Mouse (Mus musculus) left cerebral cortex, postnatal 36 days (tissue): ENCODE data around the gene Pacsin2. TPM values are rescaled to one million over a fixed set of nuclear protein-coding genes. Genes with fewer than 3 reads are reported as not detected.
"Not testable (repeated sequence)": the region's sequence is repeated elsewhere in the genome, so short reads cannot be mapped to it uniquely, and the experiment has no call there.

ENCODE experiments used
- DNase-seq, 2 experiments: peaks; one replicate each; pipeline ENCODE4 v3.0.0; 2021 to 2022; ENCODE audit warnings: low spot score in 2 of 2, mixed read lengths in 1 of 2
- intact Hi-C: fragments of 180-260 bp; cut with DNase I; formaldehyde crosslinking; loops from one replicate; pipeline ENCODE4 v1.15.1; 2025
- total RNA-seq, 2 experiments: library from RNA; stranded (reverse); gene quantifications; 2 replicates each; pipeline ENCODE4 v1.2.3; 2021

The Pacsin2 gene
- total RNA-seq, 2 experiments from 2014 or later, result 88.9 to 102 TPM

GRCm38 (mm10) chr15:83482645-83483224, 18.3 kb upstream of the Pacsin2 start:
- intact Hi-C loops, result no loop called here
- no peak for DNase-seq

GRCm38 (mm10) chr15:83481236-83481780, 16.9 kb upstream of the Pacsin2 start:
- no peak for DNase-seq
- intact Hi-C loops, result no loop called here

GRCm38 (mm10) chr15:83479818-83480217, 15.4 kb upstream of the Pacsin2 start:
- DNase-seq, result no peak
- intact Hi-C loops, result no loop called here

- DNase-seq, result no peak
- intact Hi-C loops, result no loop called here
Measured at GRCm38 (mm10) chr15:83478096-83478495, 13.7 kb upstream of the Pacsin2 start.

- no peak for DNase-seq
- intact Hi-C loops, result no loop called here
Measured at GRCm38 (mm10) chr15:83476593-83477273, 12.3 kb upstream of the Pacsin2 start.

GRCm38 (mm10) chr15:83474466-83474836, 10.0 kb upstream of the Pacsin2 start:
- intact Hi-C loops, result no loop called here
- no peak for DNase-seq

GRCm38 (mm10) chr15:83473832-83474465, 9.5 kb upstream of the Pacsin2 start:
- DNase-seq, result no peak
- intact Hi-C loops, result no loop called here

GRCm38 (mm10) chr15:83473251-83473650, 8.8 kb upstream of the Pacsin2 start:
- intact Hi-C loops, result no loop called here
- DNase-seq, result no peak

GRCm38 (mm10) chr15:83471476-83471875, 7.1 kb upstream of the Pacsin2 start:
- no peak for DNase-seq
- intact Hi-C loops, result no loop called here

- no peak for DNase-seq
- intact Hi-C loops, result no loop called here
Measured at GRCm38 (mm10) chr15:83470443-83470842, 6.0 kb upstream of the Pacsin2 start.

GRCm38 (mm10) chr15:83469279-83469821, 4.9 kb upstream of the Pacsin2 start:
- no peak for DNase-seq
- intact Hi-C loops, result no loop called here

GRCm38 (mm10) chr15:83467232-83467966, 3.0 kb upstream of the Pacsin2 start:
- intact Hi-C loops, result no loop called here
- DNase-seq, result no peak

GRCm38 (mm10) chr15:83466331-83466730, 1.9 kb upstream of the Pacsin2 start:
- no peak for DNase-seq
- intact Hi-C loops, result no loop called here

- intact Hi-C loops, result no loop called here
- no peak for DNase-seq
Measured at GRCm38 (mm10) chr15:83464905-83465650, 672 bp upstream of the Pacsin2 start.

GRCm38 (mm10) chr15:83463369-83464082, 880 bp downstream of the Pacsin2 start:
- no peak for DNase-seq
- intact Hi-C loops, result no loop called here

GRCm38 (mm10) chr15:83462349-83462748, 2.1 kb downstream of the Pacsin2 start:
- DNase-seq, intact Hi-C loops: not testable (repeated sequence)

- intact Hi-C loops, result no loop called here
- no peak for DNase-seq
Measured at GRCm38 (mm10) chr15:83460891-83461290, 3.5 kb downstream of the Pacsin2 start.

- intact Hi-C loops, result no loop called here
- DNase-seq, result no peak
Measured at GRCm38 (mm10) chr15:83457541-83457940, 6.9 kb downstream of the Pacsin2 start.

GRCm38 (mm10) chr15:83455637-83456036, 8.8 kb downstream of the Pacsin2 start:
- DNase-seq, result no peak
- intact Hi-C loops, result no loop called here
